Mouse (Mus musculus) MN1 (cell line): ENCODE results near the gene Rrn3.
"Not testable (repeated sequence)": the region's sequence is repeated elsewhere in the genome, so short reads cannot be mapped to it uniquely, and the experiment has no call there.

Experiments used
- DNase-seq: peaks from one replicate; pipeline ENCODE4 v3.0.0-alpha.2; 2016; ENCODE audit warnings: low spot score

Rrn3 gene

GRCm38 (mm10) chr16:13785932-13786331 is 5.4 kb downstream of the Rrn3 start:
- no peak for DNase-seq

GRCm38 (mm10) chr16:13793441-13793840 is 12.9 kb downstream of the Rrn3 start:
- DNase-seq = not testable (repeated sequence)

GRCm38 (mm10) chr16:13796746-13797175 is 16.3 kb downstream of the Rrn3 start:
- no peak for DNase-seq

- no peak for DNase-seq
These were observed 20.7 kb downstream of the Rrn3 start for GRCm38 (mm10) chr16:13801231-13801630.

- no peak for DNase-seq
These were observed 24.2 kb downstream of the Rrn3 start for GRCm38 (mm10) chr16:13804666-13805065.

GRCm38 (mm10) chr16:13807616-13808015 is 27.1 kb downstream of the Rrn3 start:
- DNase-seq = no peak

GRCm38 (mm10) chr16:13808410-13808809 is 27.9 kb downstream of the Rrn3 start:
- DNase-seq = peak; percentile 46

- no peak for DNase-seq
These were observed 31.6 kb downstream of the Rrn3 start for GRCm38 (mm10) chr16:13812152-13812551.

GRCm38 (mm10) chr16:13813200-13813599 is 32.7 kb downstream of the Rrn3 start:
- DNase-seq = no peak

GRCm38 (mm10) chr16:13818560-13819393 is 38.3 kb downstream of the Rrn3 start, which contains the start of gene Ntan1:
Gene Ntan1 (plus strand): TSS chr16:13818845.
- DNase-seq = peak; percentile 97

GRCm38 (mm10) chr16:13819394-13819743 is 38.9 kb downstream of the Rrn3 start:
- DNase-seq = no peak

GRCm38 (mm10) chr16:13819806-13820500 is 39.4 kb downstream of the Rrn3 start:
- peak; percentile 15 for DNase-seq

GRCm38 (mm10) chr16:13820771-13821170 is 40.3 kb downstream of the Rrn3 start:
- DNase-seq = no peak

GRCm38 (mm10) chr16:13825781-13826490 is 45.4 kb downstream of the Rrn3 start:
- DNase-seq = no peak

GRCm38 (mm10) chr16:13826511-13826910 is 46.0 kb downstream of the Rrn3 start:
- no peak for DNase-seq

GRCm38 (mm10) chr16:13830444-13830843 is 49.9 kb downstream of the Rrn3 start:
- DNase-seq = no peak

- no peak for DNase-seq
These were observed 51.1 kb downstream of the Rrn3 start for GRCm38 (mm10) chr16:13831606-13832005.

- no peak for DNase-seq
These were observed 53.9 kb downstream of the Rrn3 start for GRCm38 (mm10) chr16:13834382-13834781.

GRCm38 (mm10) chr16:13840056-13840455 is 59.5 kb downstream of the Rrn3 start:
- no peak for DNase-seq

- DNase-seq = no peak
These were observed 60.4 kb downstream of the Rrn3 start for GRCm38 (mm10) chr16:13840956-13841355.

GRCm38 (mm10) chr16:13845031-13845430 is 64.5 kb downstream of the Rrn3 start:
- DNase-seq = no peak

- DNase-seq = no peak
These were observed 66.2 kb downstream of the Rrn3 start for GRCm38 (mm10) chr16:13846675-13847074.

- no peak for DNase-seq
These were observed 67.8 kb downstream of the Rrn3 start for GRCm38 (mm10) chr16:13848310-13848709.
